Mouse (Mus musculus): ENCODE measurements at regions not wholly inside any gene's neighbourhood (a gene's known extent, or its start where the extent isn't known, plus 50 kb on each side); places are given as distances from the start of the nearest gene placed in this dataset.

DNA sequence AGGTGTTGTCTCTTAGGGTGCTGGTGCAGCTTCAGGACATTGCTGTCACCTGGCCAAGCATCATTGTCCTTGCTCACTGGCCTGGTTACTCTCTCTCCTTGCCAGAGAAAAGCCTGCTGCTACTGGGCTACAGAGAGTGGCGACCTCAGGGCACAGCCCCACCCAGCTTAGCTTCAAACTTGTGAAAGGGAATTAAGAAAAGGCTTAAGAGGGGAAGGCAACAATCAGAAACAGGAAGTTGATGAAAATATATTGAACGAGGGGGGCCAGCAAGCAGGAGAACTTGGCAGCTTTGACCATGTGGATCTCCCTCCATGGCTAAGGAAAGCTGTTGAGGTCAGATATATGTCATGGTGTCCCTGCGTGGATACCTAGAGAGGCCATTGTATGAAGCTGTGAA is 151.1 kb downstream of the Cd24a start:
- 68% methylated on average over 3 of the region's 3 CpGs for WGBS
- no peak for ATAC-seq (ENCODE audit: low FRiP score, low read depth)

DNA sequence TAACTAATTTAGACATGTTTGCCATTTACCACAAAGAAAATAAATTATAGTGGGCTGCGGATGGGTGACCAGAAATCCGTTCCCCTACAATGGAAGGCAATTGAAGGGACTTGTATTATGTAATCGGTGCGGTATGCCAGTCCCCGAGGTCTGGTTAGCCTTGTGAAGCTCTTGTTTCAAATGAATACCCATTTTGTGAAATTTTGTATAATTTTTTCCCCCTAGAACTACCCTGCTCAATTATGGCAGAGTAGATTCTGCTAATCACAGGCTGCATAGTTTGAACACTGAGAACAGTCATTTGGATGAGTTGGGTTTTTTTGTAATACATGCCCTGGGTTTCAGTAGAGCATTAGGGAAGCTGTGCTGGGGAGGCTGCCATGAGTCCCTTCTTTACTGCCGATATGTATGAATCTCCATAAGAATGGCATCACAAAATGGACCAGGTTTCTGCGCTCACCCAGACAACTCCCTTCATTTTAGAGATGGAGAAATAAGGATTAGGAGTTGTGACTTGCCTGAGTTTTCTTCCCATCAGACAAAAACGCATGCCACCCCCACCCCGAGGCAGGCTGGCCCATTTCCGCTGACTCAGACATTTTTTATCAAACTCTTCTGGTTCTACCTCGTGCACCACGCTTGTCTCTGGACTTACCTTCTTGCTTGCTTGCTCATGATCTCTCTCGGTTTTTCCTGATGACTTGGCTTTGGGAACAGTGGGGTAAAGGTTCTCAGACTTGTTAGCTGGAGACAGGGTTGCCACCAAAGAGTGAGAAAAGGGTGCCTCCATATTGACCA is 155.7 kb downstream of the Cd24a start:
- no peaks in the 10 kb centered on the region for H3K27me3 ChIP-seq
- no peak overlapping the region for H3K9ac ChIP-seq
- H3K4me3 ChIP-seq: no peak overlapping the region
- no peaks in the 10 kb centered on the region for H3K36me3 ChIP-seq
- ATAC-seq (ENCODE audit: low FRiP score, low read depth): no peak
- H3K4me1 ChIP-seq (replicated peaks): no peaks in the 10 kb centered on the region
- no peak overlapping the region for H3K27ac ChIP-seq (replicated peaks)
- WGBS: 84% methylated on average over 13 of the region's 13 CpGs
- H3K4me2 ChIP-seq: no peak overlapping the region
- no peaks in the 10 kb centered on the region for H3K9me3 ChIP-seq

More for the DNA sequence above, 151.1 kb downstream of the Cd24a start:
- Histone ChIP-seq H3K4me2 (no peak overlapping the region), H3K27ac (replicated peaks) (no peak overlapping the region), H3K27me3 (no peaks in the 10 kb centered on the region), H3K4me3 (no peak overlapping the region), H3K9ac (no peak overlapping the region), H3K36me3 (no peaks in the 10 kb centered on the region), H3K4me1 (replicated peaks) (no peaks in the 10 kb centered on the region), H3K9me3 (no peaks in the 10 kb centered on the region)

DNA sequence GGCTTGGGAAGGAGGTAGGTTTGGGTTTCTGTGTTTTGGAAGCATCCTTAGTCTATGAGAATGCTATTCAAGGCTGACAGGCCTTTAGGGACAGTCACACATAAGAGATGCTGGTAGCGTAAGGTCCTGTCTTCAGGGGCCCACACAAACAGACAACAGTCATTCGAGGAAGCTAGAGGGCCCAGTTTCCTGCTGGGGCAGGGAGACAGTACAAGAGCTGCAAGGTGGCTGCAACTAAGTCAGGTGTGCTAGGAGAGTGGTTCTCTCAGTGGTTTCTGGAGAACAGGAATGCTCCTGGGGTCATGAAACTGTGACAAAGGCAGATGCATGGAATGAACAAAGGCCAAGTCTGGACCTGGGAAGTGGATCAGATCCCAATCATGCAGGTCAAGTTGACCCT is 161.1 kb downstream of the Cd24a start:
- H3K27ac ChIP-seq (replicated peaks): no peak overlapping the region

DNA sequence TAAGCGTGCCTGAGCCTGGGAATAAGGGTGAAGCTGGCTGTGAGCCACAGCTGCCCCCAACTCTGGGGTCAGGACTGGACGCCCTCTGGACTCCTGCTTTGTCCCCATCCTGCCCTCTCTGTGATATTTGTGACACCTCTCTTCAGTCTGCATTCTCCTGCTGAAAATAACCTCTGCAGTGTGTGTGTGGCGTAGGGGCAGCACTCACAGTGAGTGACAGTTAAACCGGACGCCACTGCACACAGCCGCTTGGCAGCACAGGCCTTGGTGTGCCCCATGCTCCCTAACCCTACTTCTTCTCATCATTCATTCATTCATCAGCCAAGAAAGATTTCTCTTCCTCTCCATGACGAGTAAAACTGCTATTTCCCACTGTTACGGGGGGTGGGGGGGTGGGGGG is 161.6 kb downstream of the Cd24a start:
- Histone ChIP-seq H3K4me3 (no peak overlapping the region), H3K27ac (replicated peaks) (no peak overlapping the region), H3K4me1 (replicated peaks) (peaks cover 21% of the 10 kb centered on the region), H3K4me2 (peak overlapping the region; percentile 33), H3K9me3 (no peaks in the 10 kb centered on the region), H3K9ac (no peak overlapping the region), H3K36me3 (no peaks in the 10 kb centered on the region), H3K27me3 (no peaks in the 10 kb centered on the region)
- peak; percentile 52; the same call in 1 of the 2 replicates for ATAC-seq (ENCODE audit: low FRiP score, low read depth)
- 34% methylated on average over 8 of the region's 8 CpGs for WGBS

More for the DNA sequence above, 161.1 kb downstream of the Cd24a start:
- WGBS: 91% methylated on average over 2 of the region's 2 CpGs
- Histone ChIP-seq H3K36me3 (no peaks in the 10 kb centered on the region), H3K9ac (no peak overlapping the region), H3K27me3 (no peaks in the 10 kb centered on the region), H3K4me1 (replicated peaks) (peaks cover 21% of the 10 kb centered on the region), H3K4me3 (no peak overlapping the region), H3K9me3 (no peaks in the 10 kb centered on the region), H3K4me2 (no peak overlapping the region)
- ATAC-seq (ENCODE audit: low FRiP score, low read depth): no peak

DNA sequence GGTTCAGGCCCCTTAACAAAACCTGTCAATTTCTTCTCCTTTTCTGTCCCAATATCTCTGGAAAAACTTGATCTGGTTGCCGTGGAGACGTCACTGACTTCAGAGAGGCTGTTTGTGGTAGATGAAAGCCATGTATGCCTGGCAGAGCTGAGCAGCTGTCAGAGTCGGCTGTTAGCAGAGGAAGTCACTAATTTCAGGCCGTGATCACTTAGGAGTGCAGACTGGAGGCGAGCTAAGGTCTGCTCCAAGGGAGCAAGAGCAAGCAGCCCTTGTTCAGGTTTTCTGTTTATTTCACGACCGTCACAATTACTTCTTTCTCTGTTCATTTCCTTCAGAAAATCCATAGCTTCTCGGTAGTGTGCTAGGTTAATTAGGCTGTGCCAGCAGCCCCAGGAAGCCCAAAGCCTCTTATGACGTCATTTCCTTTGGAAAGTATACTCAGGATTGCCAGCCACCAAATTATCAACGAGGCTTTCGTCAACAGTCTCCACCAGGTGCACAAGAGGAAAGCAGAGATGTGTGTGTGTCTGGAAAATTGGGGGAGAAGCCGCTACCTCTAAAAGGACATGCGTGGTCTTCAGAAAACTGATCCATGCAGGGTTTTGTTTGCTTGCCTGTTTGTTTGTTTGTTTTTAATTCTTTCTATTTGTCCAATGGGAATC is 161.2 kb downstream of the Qrsl1 start:
- H3K4me3 ChIP-seq: no peak overlapping the region
- H3K4me1 ChIP-seq (replicated peaks): peaks cover 21% of the 10 kb centered on the region
- H3K9me3 ChIP-seq: no peaks in the 10 kb centered on the region
- no peaks in the 10 kb centered on the region for H3K36me3 ChIP-seq
- peak overlapping the region; percentile 61 for H3K27ac ChIP-seq (replicated peaks)
- ATAC-seq (ENCODE audit: low FRiP score, low read depth): peak; percentile 74; the same call in 1 of the 2 replicates
- WGBS: 27% methylated on average over 13 of the region's 13 CpGs
- peak overlapping the region; percentile 33 for H3K4me2 ChIP-seq
- no peaks in the 10 kb centered on the region for H3K27me3 ChIP-seq
- H3K9ac ChIP-seq: no peak overlapping the region; the same call in 1 of the 2 replicates

DNA sequence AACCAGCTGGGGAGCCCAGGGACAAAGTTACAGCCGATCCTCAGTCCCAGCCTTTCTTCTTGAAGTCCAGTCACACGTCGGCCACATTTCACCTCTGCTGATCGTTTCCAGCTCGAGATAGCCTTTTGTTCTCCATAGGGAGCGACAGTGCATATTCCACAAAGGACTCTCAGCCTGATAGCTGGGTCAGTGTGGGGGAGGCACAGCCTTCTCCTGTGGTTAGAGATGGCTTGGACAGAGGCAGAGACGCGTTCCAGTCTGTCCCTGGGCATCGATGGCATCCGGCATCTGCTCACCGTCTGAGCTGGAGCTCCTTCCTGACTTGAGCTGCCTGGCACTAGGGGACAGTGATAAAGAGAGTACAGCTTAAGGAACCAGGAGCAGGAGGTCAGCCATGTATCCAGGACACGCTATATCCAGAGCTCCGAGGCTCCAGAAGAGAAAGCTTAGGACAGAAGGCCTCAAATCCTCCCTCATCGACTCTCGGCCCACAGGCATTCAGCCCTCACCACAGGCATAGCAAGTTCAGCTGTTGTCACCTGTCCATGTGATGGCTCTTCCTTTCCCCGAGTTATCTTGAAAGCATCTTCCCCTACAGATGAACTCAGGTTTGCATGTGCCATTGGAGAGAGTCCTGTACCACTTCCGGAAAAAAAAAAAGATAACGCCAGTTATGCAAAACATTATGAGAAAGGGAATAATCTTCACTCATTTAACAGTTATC is 160.0 kb downstream of the Qrsl1 start:
- no peaks in the 10 kb centered on the region for H3K36me3 ChIP-seq
- no peak overlapping the region for H3K27ac ChIP-seq (replicated peaks)
- peaks cover 21% of the 10 kb centered on the region for H3K4me1 ChIP-seq (replicated peaks)
- no peak for ATAC-seq (ENCODE audit: low FRiP score, low read depth)
- no peak overlapping the region for H3K4me2 ChIP-seq
- H3K9me3 ChIP-seq: no peaks in the 10 kb centered on the region
- no peaks in the 10 kb centered on the region for H3K27me3 ChIP-seq
- H3K4me3 ChIP-seq: no peak overlapping the region
- no peak overlapping the region for H3K9ac ChIP-seq
- 50% methylated on average over 18 of the region's 18 CpGs for WGBS

DNA sequence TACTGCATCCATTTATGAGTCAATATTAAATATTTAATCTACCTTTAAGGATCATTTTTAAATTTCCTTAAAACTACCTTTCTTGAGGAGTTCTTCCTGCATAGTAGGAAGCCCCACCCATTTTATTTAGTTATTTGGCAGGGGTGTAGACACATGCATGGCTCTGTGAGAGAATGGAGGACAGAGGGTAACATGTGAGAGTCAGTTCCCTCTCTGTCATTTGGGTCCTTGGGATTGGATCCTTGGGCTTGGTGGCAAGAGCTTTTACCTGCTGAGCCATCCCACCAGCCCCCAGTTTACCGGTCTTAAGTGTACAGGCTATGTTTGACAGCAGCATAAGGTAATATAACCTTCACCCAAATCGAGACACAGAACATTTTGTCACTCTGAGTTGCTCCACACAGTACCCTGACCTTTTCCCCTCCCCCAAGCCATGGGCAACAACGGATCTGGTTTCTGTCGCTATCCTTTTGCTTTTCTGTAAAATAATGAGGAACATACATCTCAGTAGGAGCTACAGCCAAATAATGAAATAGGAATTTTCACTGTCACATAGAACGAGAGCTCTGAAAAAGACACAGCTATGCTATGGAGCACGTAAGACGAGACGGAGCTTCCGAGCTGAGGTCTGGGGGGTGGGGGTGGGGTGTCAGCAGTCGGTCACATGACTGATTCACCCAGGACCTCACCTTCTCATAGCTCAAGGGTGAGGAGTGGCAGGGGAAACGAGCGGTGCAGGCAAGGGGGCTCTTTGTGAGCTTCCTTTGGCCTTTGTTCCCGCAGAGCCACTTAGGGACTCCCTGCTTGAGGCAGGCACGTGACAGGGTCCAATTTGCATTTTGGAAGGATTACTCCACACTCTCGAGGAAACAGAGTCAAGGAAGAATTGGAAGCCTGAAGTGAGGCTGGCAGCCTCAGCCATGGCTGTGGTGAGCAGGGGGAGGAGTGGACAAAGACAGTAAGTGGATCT is 159.2 kb downstream of the Qrsl1 start:
- Histone ChIP-seq H3K27me3 (no peaks in the 10 kb centered on the region), H3K27ac (replicated peaks) (no peak overlapping the region), H3K9ac (no peak overlapping the region), H3K4me1 (replicated peaks) (peaks cover 21% of the 10 kb centered on the region), H3K4me3 (peak overlapping the region; percentile 18), H3K4me2 (peak overlapping the region; percentile 46), H3K36me3 (no peaks in the 10 kb centered on the region), H3K9me3 (no peaks in the 10 kb centered on the region)
- 8% methylated on average over 15 of the region's 15 CpGs for WGBS
- ATAC-seq (ENCODE audit: low FRiP score, low read depth): peak; percentile 43

DNA sequence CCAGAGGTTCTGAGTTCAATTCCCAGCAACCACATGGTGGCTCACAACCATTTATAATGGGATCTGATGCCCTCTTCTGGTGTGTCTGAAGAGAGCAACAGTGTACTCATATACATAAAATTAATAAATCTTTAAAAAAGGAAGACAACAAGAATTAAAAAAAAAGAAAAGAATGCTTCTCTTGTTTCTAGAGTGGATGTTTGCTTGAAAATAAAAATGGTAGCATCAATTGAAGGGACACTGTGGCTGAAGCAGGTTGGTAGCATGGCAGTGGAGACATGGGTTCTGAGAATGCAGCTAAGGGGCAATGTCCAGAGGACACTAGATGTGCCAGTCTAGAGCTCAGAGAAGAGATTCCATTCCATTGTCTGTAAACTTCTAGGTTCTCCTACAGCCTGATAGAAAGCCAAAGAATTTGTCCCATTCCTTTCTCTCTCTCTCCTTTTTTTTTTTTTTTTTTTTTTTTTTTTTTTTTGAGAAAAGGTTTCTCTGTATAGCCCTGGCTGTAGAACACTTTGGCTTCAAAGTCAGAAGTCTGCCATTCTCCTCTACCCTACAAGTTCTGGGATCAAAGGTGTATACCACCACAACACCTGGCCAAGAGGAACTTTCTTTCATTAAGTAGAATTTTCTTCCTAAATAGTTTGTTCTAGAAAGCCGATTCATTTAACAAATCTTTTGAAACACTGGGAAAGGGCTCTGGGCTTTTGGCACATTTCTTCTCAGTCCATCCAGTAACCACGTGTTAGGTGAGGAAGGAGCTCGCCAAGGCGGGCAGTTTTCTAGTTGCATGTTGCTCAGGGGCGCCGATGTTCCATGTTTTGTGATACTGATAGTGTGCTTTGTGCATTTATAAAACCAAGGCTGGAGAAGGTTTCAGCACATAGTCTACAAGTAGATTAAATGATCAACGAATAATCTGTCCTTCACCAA is 158.1 kb downstream of the Qrsl1 start:
- ATAC-seq (ENCODE audit: low FRiP score, low read depth): no peak
- H3K27me3 ChIP-seq: no peaks in the 10 kb centered on the region
- H3K4me2 ChIP-seq: no peak overlapping the region
- H3K36me3 ChIP-seq: no peaks in the 10 kb centered on the region
- no peak overlapping the region for H3K27ac ChIP-seq (replicated peaks)
- H3K4me3 ChIP-seq: no peak overlapping the region; the same call in 1 of the 2 replicates
- H3K9ac ChIP-seq: no peak overlapping the region
- H3K9me3 ChIP-seq: no peaks in the 10 kb centered on the region
- 96% methylated on average over 7 of the region's 7 CpGs for WGBS
- peaks cover 21% of the 10 kb centered on the region for H3K4me1 ChIP-seq (replicated peaks)

DNA sequence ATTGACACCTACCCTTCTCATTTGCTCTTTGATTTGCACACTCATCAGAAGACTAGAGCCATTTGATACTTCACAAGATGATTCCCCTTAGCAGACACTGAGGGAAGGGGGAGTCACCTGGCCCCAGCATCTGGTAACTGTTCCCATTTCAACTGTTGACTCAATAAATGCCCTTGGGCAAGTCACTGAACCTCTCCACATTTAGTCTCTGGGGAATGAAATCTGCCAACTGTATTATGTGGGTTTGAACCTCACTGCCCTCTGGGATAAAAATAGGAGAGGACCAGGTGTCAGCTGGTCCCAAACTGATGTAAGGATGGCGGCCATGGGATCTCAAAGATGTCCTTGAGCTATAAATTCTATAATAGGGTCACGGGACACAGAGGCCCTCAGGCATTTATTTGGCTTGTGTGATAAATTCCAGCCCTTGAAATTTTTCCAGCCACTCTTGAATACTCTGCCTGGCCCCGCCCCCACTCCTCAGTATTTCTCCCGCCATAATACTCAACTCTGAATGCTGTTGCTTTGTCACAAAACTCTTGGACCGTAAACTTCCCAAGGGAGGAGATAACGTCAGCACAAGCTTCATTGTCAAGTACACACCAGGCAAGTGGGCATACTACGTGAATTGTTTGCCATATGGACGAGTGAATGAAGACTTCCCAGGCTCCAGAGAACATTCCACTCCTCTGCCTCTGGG is 155.5 kb downstream of the Qrsl1 start:
- ATAC-seq (ENCODE audit: low FRiP score, low read depth): no peak
- Histone ChIP-seq H3K4me1 (replicated peaks) (peaks cover 9% of the 10 kb centered on the region), H3K9ac (no peak overlapping the region), H3K27ac (replicated peaks) (no peak overlapping the region), H3K4me2 (no peak overlapping the region), H3K36me3 (no peaks in the 10 kb centered on the region), H3K9me3 (no peaks in the 10 kb centered on the region), H3K4me3 (no peak overlapping the region), H3K27me3 (no peaks in the 10 kb centered on the region)
- 69% methylated on average over 8 of the region's 8 CpGs for WGBS

DNA sequence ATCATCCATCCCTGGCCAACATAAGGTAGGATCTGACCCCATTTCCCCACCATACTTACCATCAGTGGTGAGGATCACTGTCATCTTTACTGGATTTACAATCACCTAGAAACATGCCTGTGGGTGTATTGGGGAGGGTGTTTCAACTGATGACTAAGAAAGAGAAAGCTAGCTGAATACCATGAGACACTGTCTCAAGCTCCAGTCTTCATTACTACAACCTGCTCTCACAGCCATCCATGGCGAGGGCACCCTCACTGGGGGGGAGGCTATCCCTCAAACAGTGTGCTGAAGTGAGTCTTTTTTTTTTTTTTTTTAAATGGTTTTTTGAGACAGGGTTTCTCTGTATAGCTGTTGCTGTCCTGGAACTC is 154.9 kb downstream of the Qrsl1 start:
- 91% methylated on average over 1 of the region's 1 CpGs for WGBS
- Histone ChIP-seq H3K4me1 (replicated peaks) (peaks cover 6% of the 10 kb centered on the region), H3K27me3 (no peaks in the 10 kb centered on the region), H3K9me3 (no peaks in the 10 kb centered on the region), H3K36me3 (no peaks in the 10 kb centered on the region), H3K4me3 (no peak overlapping the region), H3K9ac (no peak overlapping the region), H3K4me2 (no peak overlapping the region), H3K27ac (replicated peaks) (no peak overlapping the region)
- ATAC-seq (ENCODE audit: low FRiP score, low read depth): no peak

Data from hindbrain, embryonic 15.5 days (tissue).